Mouse (Mus musculus) urinary bladder, adult 2 months (tissue): ENCODE data around the gene Dok3. TPM values are rescaled to one million over a fixed set of nuclear protein-coding genes. Genes with fewer than 3 reads are reported as not detected.

ENCODE experiments used
- DNase-seq: peaks from one replicate; pipeline ENCODE4 v3.0.0; 2022; ENCODE audit warnings: low spot score
- polyA plus RNA-seq: library from polyadenylated mRNA; depleted of rRNA; stranded (reverse); fragments of >200 nt; gene quantifications from 2 replicates; pipeline ENCODE4 v1.2.3, GENCODE M21; 2012; rRNA removed

Gene Dok3
- polyA plus RNA-seq, 1 experiment: 6.9 TPM

DNA sequence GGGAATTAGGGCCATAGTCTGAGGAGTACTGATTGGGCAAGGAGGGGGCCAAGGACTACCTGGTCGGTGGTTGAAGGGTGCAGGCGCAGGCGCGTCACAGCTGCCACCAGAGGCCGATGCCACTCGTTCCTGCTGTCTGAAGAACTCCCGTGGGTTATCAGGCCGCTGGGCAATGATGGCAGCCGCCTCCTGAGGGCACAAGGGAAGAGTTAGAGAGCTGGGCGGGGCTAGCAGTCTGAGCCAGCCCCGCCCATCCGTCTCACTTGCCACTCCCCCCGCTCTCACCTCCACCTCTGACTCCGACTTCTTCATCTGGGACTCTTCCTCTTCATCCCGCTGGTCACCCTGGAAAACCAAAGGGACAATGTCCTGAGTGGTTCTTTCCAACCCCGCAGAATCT is 51.6 kb downstream of the Dok3 start:
- DNase-seq: no peak

DNA sequence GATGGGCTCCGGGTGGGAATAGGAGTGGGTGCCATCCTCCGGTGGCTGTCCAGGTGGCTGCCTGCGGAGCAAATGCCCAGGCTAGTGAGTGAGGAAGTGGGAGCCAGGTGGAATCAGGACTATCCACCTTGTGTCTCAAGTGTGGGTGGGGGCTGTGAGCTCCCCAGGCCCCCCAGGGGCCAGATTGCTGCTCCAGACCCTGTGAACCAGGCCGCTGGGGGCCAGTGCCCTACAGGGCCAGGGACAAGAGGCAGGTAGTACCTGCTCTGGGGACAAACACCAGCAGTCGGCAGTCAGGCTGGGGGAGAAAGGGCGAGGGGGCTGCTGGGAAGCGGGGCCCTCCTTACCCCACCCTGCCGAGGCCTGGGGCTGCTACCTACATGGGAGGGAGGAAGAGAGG is 52.8 kb downstream of the Dok3 start:
- no peak for DNase-seq

DNA sequence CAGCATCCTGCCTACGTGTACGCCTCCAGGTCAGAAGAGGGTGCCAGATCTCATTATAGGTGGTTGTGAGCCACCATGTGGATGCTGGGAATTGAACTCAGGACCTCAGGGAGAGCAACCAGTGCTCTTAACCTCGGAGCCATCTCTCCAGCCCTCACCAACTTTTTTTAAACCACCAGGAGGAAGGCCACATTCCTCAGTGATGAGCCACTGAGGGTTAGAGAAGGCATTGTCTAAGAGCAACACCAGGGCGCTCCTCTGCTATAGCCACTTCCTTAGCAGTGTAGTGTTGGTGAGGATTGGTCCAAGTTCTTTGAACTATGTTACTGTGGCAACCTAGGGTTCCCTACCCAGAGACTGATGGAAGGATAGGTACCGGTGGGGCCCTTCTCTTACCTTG is 53.3 kb downstream of the Dok3 start:
- no peak for DNase-seq

DNA sequence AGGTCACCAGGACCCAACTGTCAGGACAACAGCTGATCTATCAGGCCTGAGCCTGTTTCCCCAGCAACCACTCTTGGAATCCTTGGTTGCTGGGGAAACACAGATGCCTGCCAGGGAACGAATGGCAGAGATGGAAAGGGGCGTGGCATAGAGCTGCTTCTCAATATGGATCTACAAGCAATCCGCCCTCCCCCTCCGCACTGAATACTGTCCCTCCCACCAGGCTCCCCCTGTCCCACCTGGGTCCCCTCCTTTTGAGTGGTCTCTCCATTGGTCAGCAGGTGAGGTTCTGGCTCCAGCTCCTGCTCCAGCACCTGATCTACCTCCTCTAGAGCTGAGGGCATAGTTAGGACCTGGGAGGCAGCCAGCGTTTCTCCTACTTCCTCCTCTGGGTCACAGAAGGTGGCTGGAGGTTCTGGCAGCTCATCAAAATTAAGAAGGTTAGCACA is 54.5 kb downstream of the Dok3 start:
- no peak for DNase-seq

DNA sequence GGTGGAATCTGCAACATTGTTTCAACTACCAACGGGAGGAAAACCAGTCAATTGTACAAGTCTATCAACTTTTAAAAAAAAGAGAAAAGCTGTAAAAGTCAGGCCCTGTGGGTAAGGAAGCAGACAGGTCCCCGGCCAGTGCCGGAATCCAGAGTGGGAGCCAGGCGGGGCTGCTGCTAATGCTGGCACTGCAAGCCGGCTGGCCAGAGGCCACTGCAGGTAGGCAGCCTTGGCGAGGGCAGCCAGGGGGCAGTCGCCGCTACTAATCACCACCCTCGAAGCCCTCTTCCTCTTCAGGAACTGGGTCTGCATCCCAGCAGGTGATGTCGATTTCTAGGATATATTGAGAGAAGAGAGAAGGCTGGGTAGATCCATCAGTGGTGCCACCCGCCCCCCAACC is 55.1 kb downstream of the Dok3 start:
- DNase-seq: no peak

Other genes with a start within 250 kb of the Dok3 start
- gene Prelid1, start 208.8 kb downstream of the Dok3 start, polyA plus RNA-seq: 168 and 176 TPM in 2 replicates
- gene Rab24, start 207.3 kb downstream of the Dok3 start, polyA plus RNA-seq: 100.0 and 134 TPM in 2 replicates
- 1.3 and 1.9 TPM in 2 replicates for gene Mxd3, start 199.5 kb downstream of the Dok3 start, polyA plus RNA-seq
- gene Lman2, start 166.5 kb downstream of the Dok3 start, polyA plus RNA-seq: 67.3 and 72.5 TPM in 2 replicates
- 2.0 and 2.7 TPM in 2 replicates for gene Rgs14, start 159.6 kb downstream of the Dok3 start, polyA plus RNA-seq
- 0.44 and 0.52 TPM in 2 replicates for gene Slc34a1, start 131.1 kb downstream of the Dok3 start, polyA plus RNA-seq
- gene Pfn3, start 114.1 kb downstream of the Dok3 start, polyA plus RNA-seq: not detected in 2 replicates
- gene F12, start 102.5 kb downstream of the Dok3 start, polyA plus RNA-seq: 0.06 and 0.07 TPM in 2 replicates
- gene Grk6, start 84.2 kb downstream of the Dok3 start, polyA plus RNA-seq: 37.4 and 42.4 TPM in 2 replicates
- gene Prr7, start 65.0 kb downstream of the Dok3 start, polyA plus RNA-seq: 3.5 and 3.8 TPM in 2 replicates
- gene Dbn1, start 41.2 kb downstream of the Dok3 start, polyA plus RNA-seq: 43.0 and 45.3 TPM in 2 replicates
- gene Pdlim7, start 15.6 kb downstream of the Dok3 start, polyA plus RNA-seq: 382 and 383 TPM in 2 replicates
- 45.1 and 51.6 TPM in 2 replicates for gene Ddx41, start 7.4 kb upstream of the Dok3 start, polyA plus RNA-seq
- 86.0 and 97.9 TPM in 2 replicates for gene Fam193b, start 41.8 kb upstream of the Dok3 start, polyA plus RNA-seq
- 136 and 157 TPM in 2 replicates for gene Tmed9, start 44.4 kb upstream of the Dok3 start, polyA plus RNA-seq
- 17.7 and 22.1 TPM in 2 replicates for gene B4galt7, start 70.6 kb upstream of the Dok3 start, polyA plus RNA-seq
- 44.0 and 46.8 TPM in 2 replicates for gene Caml, start 93.7 kb upstream of the Dok3 start, polyA plus RNA-seq
- 33.9 and 35.8 TPM in 2 replicates for gene Ddx46, start 105.7 kb upstream of the Dok3 start, polyA plus RNA-seq
- gene B230219D22Rik, start 163.8 kb upstream of the Dok3 start, polyA plus RNA-seq: 66.3 and 72.9 TPM in 2 replicates
- gene Txndc15, start 185.4 kb upstream of the Dok3 start, polyA plus RNA-seq: 47.4 and 47.8 TPM in 2 replicates
- 66.6 and 70.3 TPM in 2 replicates for gene Pcbd2, start 198.1 kb upstream of the Dok3 start, polyA plus RNA-seq